Mouse (Mus musculus): ENCODE data around the gene Tsc22d3.

DNA sequence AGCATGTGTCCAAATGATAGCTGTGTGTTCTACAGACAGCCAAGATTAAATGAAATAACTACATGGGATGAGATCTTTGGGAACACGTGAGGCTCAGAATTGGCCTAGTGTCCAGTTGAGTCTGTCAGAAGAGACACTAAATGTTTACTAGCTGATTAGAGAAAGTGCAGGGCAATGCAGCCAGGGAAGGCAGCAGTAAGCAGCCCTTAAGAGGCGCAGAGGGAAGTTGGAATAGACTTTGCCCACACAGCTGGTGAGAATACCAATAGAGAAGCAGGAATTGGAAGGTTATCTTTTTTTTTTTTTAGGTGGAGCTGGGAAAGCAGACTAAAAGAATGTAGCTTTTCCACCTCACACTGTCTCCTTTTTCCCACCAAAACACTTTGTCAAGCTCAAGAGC is 61.8 kb downstream of the Tsc22d3 start:
- no peak for TF ChIP-seq GATA1 (IDR thresholded peaks at IDR 0.05; ENCODE audit: low read length)
- no peak for TF ChIP-seq TAL1 (IDR thresholded peaks at IDR 0.05; ENCODE audit: low read length)
